Mouse (Mus musculus) CD4-positive naive resting alpha-beta T cell, adult 57 days (primary cell): ENCODE data around the gene Gtsf2. TPM values are rescaled to one million over a fixed set of nuclear protein-coding genes. Genes with fewer than 3 reads are reported as not detected.

Experiments used
- total RNA-seq: library from RNA; stranded (reverse); gene quantifications from one replicate; pipeline ENCODE4 v1.2.4, GENCODE M21; 2023

The Gtsf2 gene
- total RNA-seq = not detected

DNA sequence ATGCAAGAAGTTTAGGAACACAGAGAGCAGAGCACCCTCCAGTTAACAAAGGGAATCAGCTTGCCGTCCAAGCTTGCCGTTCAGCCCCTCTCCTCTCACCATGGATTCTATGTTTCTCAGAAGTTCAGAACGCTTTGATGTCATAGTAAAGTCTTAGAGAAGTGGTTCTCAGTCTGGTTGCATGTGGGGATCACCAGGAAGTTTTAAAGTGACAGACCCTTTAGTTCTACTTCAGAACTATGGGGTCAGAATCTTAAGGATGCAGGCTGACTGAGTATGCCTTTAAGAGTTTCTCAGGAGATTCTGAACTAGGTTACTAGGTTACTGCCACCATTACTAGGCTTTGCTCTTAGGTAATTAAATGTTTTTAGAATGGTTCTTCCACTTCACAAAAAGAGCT lies at the start of gene Gtsf2:
Gene Gtsf2 (minus strand): TSS at position 101 of the 400 bp plus-strand sequence.

DNA sequence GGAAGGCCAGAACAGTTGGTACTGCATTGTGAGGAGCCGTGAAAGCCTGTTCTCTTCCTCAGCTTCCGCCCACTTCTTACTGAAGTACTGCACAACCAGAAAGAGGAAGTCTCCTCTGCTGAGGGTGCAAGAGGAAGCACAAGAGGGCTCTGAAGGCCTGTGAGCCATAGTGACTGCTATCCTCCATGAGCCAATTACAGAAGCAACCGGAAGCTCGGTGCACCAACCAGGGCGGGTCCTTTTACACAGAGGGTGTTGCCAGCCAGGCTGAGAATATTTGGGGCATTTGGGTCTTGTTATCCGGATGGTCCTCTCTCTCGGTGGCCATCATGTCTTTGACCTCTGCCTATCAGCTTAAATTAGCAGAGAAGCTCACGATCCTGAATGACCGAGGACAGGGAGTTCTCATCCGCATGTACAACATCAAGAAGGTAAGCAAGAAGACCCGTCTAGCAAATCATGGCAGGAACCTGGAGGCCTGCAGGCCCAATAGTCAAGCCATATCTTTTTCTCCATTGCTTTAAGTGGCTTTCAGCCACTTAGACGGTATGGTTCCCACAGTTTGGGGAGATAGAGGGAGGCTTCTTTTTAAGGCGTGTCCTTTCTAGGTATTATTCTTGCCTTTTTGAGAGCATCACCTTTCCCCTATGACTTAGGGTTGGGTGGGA lies 5.4 kb upstream of the Gtsf2 start, which contains the start of gene Nckap1l:
Gene Nckap1l (plus strand): TSS at position 244 of the 668 bp plus-strand sequence.

DNA sequence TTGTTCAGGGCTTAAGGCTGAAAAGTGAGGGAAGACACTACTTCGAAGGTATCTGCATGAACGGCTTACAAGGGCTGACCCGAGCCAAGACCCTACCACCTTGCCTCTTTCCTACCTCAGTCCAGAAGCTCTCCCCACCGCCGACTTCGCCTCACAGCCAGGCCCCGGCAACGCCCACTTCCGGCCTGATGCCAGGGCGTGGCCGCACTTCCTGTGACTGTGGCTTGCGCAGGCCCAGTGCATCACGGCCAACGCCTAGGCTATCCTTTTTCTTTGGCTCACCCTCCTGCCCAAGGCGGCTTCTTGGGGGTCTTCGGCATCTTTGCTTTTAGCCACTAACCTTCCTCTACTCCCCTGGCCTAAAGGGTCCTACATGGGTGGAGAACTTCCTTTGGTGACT lies 18.0 kb downstream of the Gtsf2 start, which contains the start of gene Gtsf1:
Gene Gtsf1 (minus strand): TSS at position 230 of the 400 bp plus-strand sequence.

Other genes with a start within 250 kb of the Gtsf2 start
- 19.2 TPM for gene Cbx5, start 208.7 kb downstream of the Gtsf2 start, total RNA-seq
- 567 TPM for gene Hnrnpa1, start 208.0 kb downstream of the Gtsf2 start, total RNA-seq
- gene Nfe2, start 190.1 kb downstream of the Gtsf2 start, total RNA-seq = 1.2 TPM
- 68.6 TPM for gene Copz1, start 175.8 kb downstream of the Gtsf2 start, total RNA-seq
- gene Gpr84, start 137.9 kb downstream of the Gtsf2 start, total RNA-seq = not detected
- gene Zfp385a, start 108.4 kb downstream of the Gtsf2 start, total RNA-seq = 2.0 TPM
- gene Itga5, start 81.7 kb downstream of the Gtsf2 start, total RNA-seq = 2.4 TPM
- not detected for gene Gtsf1, start 18.0 kb downstream of the Gtsf2 start, total RNA-seq
- 144 TPM for gene Nckap1l, start 5.3 kb upstream of the Gtsf2 start, total RNA-seq
- gene Pde1b, start 54.6 kb upstream of the Gtsf2 start, total RNA-seq = 36.9 TPM
- gene Ppp1r1a, start 89.5 kb upstream of the Gtsf2 start, total RNA-seq = not detected
- gene Glycam1, start 116.6 kb upstream of the Gtsf2 start, total RNA-seq = not detected